ENCODE assay signal across 13 mouse cellular contexts in the genomic region with DNA sequence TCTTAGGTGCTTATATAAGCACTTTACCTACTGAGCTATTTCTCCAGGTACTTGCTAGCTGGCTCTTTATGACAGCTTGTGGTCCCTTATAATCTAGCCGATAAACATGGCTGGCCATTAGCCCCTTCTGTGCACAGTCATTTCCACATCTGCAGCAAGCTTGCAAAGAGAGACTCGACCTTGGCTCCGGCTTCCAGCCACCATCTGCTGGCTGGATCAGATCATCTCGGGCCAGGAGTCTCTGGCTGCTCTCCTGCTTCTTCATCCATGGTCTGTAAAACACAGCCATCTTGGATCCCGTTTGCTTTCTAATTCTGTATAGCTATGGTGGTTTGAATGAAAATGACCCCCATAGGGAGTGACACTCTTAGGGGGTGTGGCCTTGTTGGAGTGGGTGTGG. TPM values are rescaled to one million over a fixed set of nuclear protein-coding genes. Genes with fewer than 3 reads are reported as not detected.
"Had no signal": no experiment of that assay in that cellular context is flagged by ENCODE, and none has a peak within 500 bp of the region (broad histone marks: within the 10 kb centered on the region; RNA-seq: fewer than 3 reads in every experiment).

No protein-coding gene starts in this region.

- H3K9me3 ChIP-seq: limb, embryonic 13.5 days; midbrain, embryonic 10.5 days; neural tube, embryonic 12.5 days had no signal

- H3K27me3 ChIP-seq: limb, embryonic 13.5 days; neural tube, embryonic 12.5 days had no signal

- H3K27ac ChIP-seq: limb, embryonic 13.5 days; midbrain, embryonic 10.5 days; neural tube, embryonic 12.5 days; stomach, postnatal 0 days had no signal

- H3K4me3 ChIP-seq: limb, embryonic 13.5 days; midbrain, embryonic 10.5 days; neural tube, embryonic 12.5 days had no signal

- H3K9ac ChIP-seq: limb, embryonic 13.5 days; lung, embryonic 14.5 days; neural tube, embryonic 12.5 days had no signal

- H3K36me3 ChIP-seq: limb, embryonic 13.5 days; midbrain, embryonic 10.5 days; neural tube, embryonic 12.5 days had no signal

- H3K4me2 ChIP-seq: limb, embryonic 13.5 days; liver, embryonic 11.5 days; lung, embryonic 14.5 days; neural tube, embryonic 12.5 days had no signal

- DNase-seq: kidney, postnatal 36 days; layer of hippocampus, adult 9-11 months; layer of hippocampus, postnatal 36 days; lung, embryonic 14.5 days; lung, postnatal 10 days; midbrain, embryonic 14.5 days; thymus, postnatal 4 days had no signal

- H3K4me1 ChIP-seq: neural tube, embryonic 12.5 days had no signal

RNA-seq across cellular contexts. Expression of a gene that starts 49.0 kb away (rescaled TPM):
- total RNA-seq: megakaryocyte, adult 5-6 weeks had no signal
